Mouse (Mus musculus) hindbrain, embryonic 12.5 days (tissue): ENCODE results near the gene Bmper. TPM values are rescaled to one million over a fixed set of nuclear protein-coding genes. Genes with fewer than 3 reads are reported as not detected.

ENCODE experiments used
- ATAC-seq: fragments of 200-750 bp; cut with Nextera tagmentation; 2 replicates; pipeline ENCODE4 v1.8.0; 2017; ENCODE audit warnings: moderate TSS enrichment; ENCODE audit not compliant: low FRiP score
- H3K27ac ChIP-seq: fragments of 300-500 bp; sonication (generic); 2 replicates; pipeline ENCODE4 v1.5.1; 2016; ENCODE audit warnings: mild to moderate bottlenecking
- H3K27me3 ChIP-seq: fragments of 300-500 bp; sonication (generic); 2 replicates; pipeline ENCODE4 v1.6.1; 2016; ENCODE audit warnings: mild to moderate bottlenecking
- H3K36me3 ChIP-seq: fragments of 300-500 bp; sonication (generic); 2 replicates; pipeline ENCODE4 v1.6.1; 2016; ENCODE audit warnings: mild to moderate bottlenecking
- H3K4me1 ChIP-seq: fragments of 300-500 bp; sonication (generic); 2 replicates; pipeline ENCODE4 v1.6.1; 2016
- H3K4me2 ChIP-seq: fragments of 300-500 bp; sonication (generic); replicated peaks from 2 replicates; pipeline ENCODE4 v1.6.1; 2016; ENCODE audit warnings: mild to moderate bottlenecking
- H3K4me3 ChIP-seq: fragments of 300-500 bp; sonication (generic); 2 replicates; pipeline ENCODE4 v1.5.1; 2016; ENCODE audit warnings: mild to moderate bottlenecking
- H3K9ac ChIP-seq: fragments of 300-500 bp; sonication (generic); 2 replicates; pipeline ENCODE4 v1.6.1; 2016; ENCODE audit warnings: mild to moderate bottlenecking, moderate library complexity
- H3K9me3 ChIP-seq: fragments of 300-500 bp; sonication (generic); replicated peaks from 2 replicates; pipeline ENCODE4 v1.6.1; 2016; ENCODE audit warnings: mild to moderate bottlenecking
- WGBS: fragments of 180-500 bp; shearing (Covaris S2); methylation state at CpG from one replicate; pipeline ENCODE4 v1.1.7; 2016; 5-methylcytosine and 5-hydroxymethylcytosine counted together
- polyA plus RNA-seq: library from polyadenylated mRNA; unstranded; fragments of >200 nt; fragmentation: Nextera tagmentation; extraction: Ambion mirVana; gene quantifications from 2 replicates; pipeline ENCODE4 v1.2.1, GENCODE M21; 2016

Bmper gene
- polyA plus RNA-seq, result 9.7 and 11.1 TPM in 2 replicates

- Histone ChIP-seq H3K36me3 (no peaks in the 10 kb centered on the region), H3K27me3 (peaks cover 49% of the 10 kb centered on the region), H3K4me3 (peak within 1 kb of the TSS; percentile 57), H3K9ac (peak within 1 kb of the TSS; percentile 81), H3K27ac (peak within 1 kb of the TSS; percentile 83), H3K4me2 (peak within 1 kb of the TSS; percentile 90), H3K4me1 (peaks cover 9% of the 10 kb centered on the region), H3K9me3 (no peaks in the 10 kb centered on the region)
- WGBS, result under 1% methylated on average over 72 of the region's 86 CpGs
- ATAC-seq, result peak; percentile 89
These were observed at the start of gene Bmper for GRCm38 (mm10) chr9:23222841-23223548. Gene Bmper, plus strand, starts transcription at chr9:23223076.

- Histone ChIP-seq H3K4me1 (no peaks in the 10 kb centered on the region), H3K4me2 (no peak overlapping the region), H3K27me3 (no peaks in the 10 kb centered on the region), H3K9me3 (no peaks in the 10 kb centered on the region), H3K36me3 (no peaks in the 10 kb centered on the region), H3K9ac (no peak overlapping the region), H3K4me3 (no peak overlapping the region), H3K27ac (no peak overlapping the region)
- ATAC-seq, result no peak
- WGBS, result 84% methylated on average over 4 of the region's 4 CpGs
These were observed 45.4 kb upstream of the Bmper start for GRCm38 (mm10) chr9:23177476-23177875.

GRCm38 (mm10) chr9:23187181-23187580 lies 35.7 kb upstream of the Bmper start:
- no peaks in the 10 kb centered on the region for H3K36me3 ChIP-seq
- H3K9me3 ChIP-seq, result no peaks in the 10 kb centered on the region
- ATAC-seq, result no peak
- H3K4me2 ChIP-seq, result no peak overlapping the region
- 84% methylated on average over 4 of the region's 4 CpGs for WGBS
- no peaks in the 10 kb centered on the region for H3K4me1 ChIP-seq
- no peak overlapping the region for H3K9ac ChIP-seq
- no peaks in the 10 kb centered on the region for H3K27me3 ChIP-seq
- H3K27ac ChIP-seq, result no peak overlapping the region
- no peak overlapping the region for H3K4me3 ChIP-seq

GRCm38 (mm10) chr9:23188136-23188535 lies 34.7 kb upstream of the Bmper start:
- no peak overlapping the region for H3K27ac ChIP-seq
- H3K9me3 ChIP-seq, result no peaks in the 10 kb centered on the region
- 71% methylated on average over 4 of the region's 4 CpGs for WGBS
- no peaks in the 10 kb centered on the region for H3K27me3 ChIP-seq
- no peaks in the 10 kb centered on the region for H3K4me1 ChIP-seq
- no peak overlapping the region for H3K4me3 ChIP-seq
- no peak for ATAC-seq
- H3K4me2 ChIP-seq, result no peak overlapping the region
- H3K36me3 ChIP-seq, result no peaks in the 10 kb centered on the region
- no peak overlapping the region for H3K9ac ChIP-seq

- no peak overlapping the region for H3K9ac ChIP-seq
- no peaks in the 10 kb centered on the region for H3K27me3 ChIP-seq
- WGBS, result 73% methylated on average over 1 of the region's 1 CpGs
- H3K27ac ChIP-seq, result no peak overlapping the region
- no peaks in the 10 kb centered on the region for H3K4me1 ChIP-seq
- no peaks in the 10 kb centered on the region for H3K9me3 ChIP-seq
- no peaks in the 10 kb centered on the region for H3K36me3 ChIP-seq
- ATAC-seq, result no peak
- no peak overlapping the region for H3K4me3 ChIP-seq
- H3K4me2 ChIP-seq, result no peak overlapping the region
These were observed 31.9 kb upstream of the Bmper start for GRCm38 (mm10) chr9:23190950-23191349.

GRCm38 (mm10) chr9:23191431-23191830 lies 31.4 kb upstream of the Bmper start:
- 95% methylated on average over 2 of the region's 2 CpGs for WGBS
- no peaks in the 10 kb centered on the region for H3K9me3 ChIP-seq
- ATAC-seq, result no peak

GRCm38 (mm10) chr9:23192567-23193331 lies 30.1 kb upstream of the Bmper start:
- no peaks in the 10 kb centered on the region for H3K9me3 ChIP-seq
- ATAC-seq, result no peak
- no peaks in the 10 kb centered on the region for H3K36me3 ChIP-seq
- no peak overlapping the region for H3K4me2 ChIP-seq
- no peaks in the 10 kb centered on the region for H3K4me1 ChIP-seq
- WGBS, result 85% methylated on average over 3 of the region's 3 CpGs
- no peak overlapping the region for H3K4me3 ChIP-seq
- H3K27ac ChIP-seq, result no peak overlapping the region
- no peak overlapping the region for H3K9ac ChIP-seq
- H3K27me3 ChIP-seq, result no peaks in the 10 kb centered on the region

More at GRCm38 (mm10) chr9:23191431-23191830, 31.4 kb upstream of the Bmper start:
- Histone ChIP-seq H3K27me3 (no peaks in the 10 kb centered on the region), H3K9ac (no peak overlapping the region), H3K4me3 (no peak overlapping the region), H3K36me3 (no peaks in the 10 kb centered on the region), H3K4me1 (no peaks in the 10 kb centered on the region), H3K4me2 (no peak overlapping the region), H3K27ac (no peak overlapping the region)

GRCm38 (mm10) chr9:23198996-23199395 lies 23.9 kb upstream of the Bmper start:
- Histone ChIP-seq H3K4me1 (no peaks in the 10 kb centered on the region), H3K27ac (no peak overlapping the region), H3K27me3 (0 out of 2 replicates have a peak, but pooled peaks cover 5% of the 10 kb centered on the region), H3K4me2 (no peak overlapping the region), H3K4me3 (no peak overlapping the region), H3K9ac (no peak overlapping the region), H3K9me3 (no peaks in the 10 kb centered on the region), H3K36me3 (no peaks in the 10 kb centered on the region)
- 92% methylated on average over 4 of the region's 4 CpGs for WGBS
- ATAC-seq, result no peak

GRCm38 (mm10) chr9:23199841-23200240 lies 23.0 kb upstream of the Bmper start:
- H3K36me3 ChIP-seq, result no peaks in the 10 kb centered on the region
- 88% methylated on average over 1 of the region's 1 CpGs for WGBS
- H3K4me2 ChIP-seq, result no peak overlapping the region
- no peak overlapping the region for H3K9ac ChIP-seq
- ATAC-seq, result no peak
- no peak overlapping the region for H3K4me3 ChIP-seq
- 0 out of 2 replicates have a peak, but pooled peaks cover 5% of the 10 kb centered on the region for H3K27me3 ChIP-seq
- H3K9me3 ChIP-seq, result no peaks in the 10 kb centered on the region
- H3K27ac ChIP-seq, result no peak overlapping the region
- H3K4me1 ChIP-seq, result peaks cover 6% of the 10 kb centered on the region

- Histone ChIP-seq H3K9me3 (no peaks in the 10 kb centered on the region), H3K27me3 (0 out of 2 replicates have a peak, but pooled peaks cover 5% of the 10 kb centered on the region), H3K27ac (no peak overlapping the region), H3K36me3 (no peaks in the 10 kb centered on the region), H3K4me3 (no peak overlapping the region), H3K4me1 (peaks cover 13% of the 10 kb centered on the region), H3K4me2 (no peak overlapping the region), H3K9ac (no peak overlapping the region)
- ATAC-seq, result no peak
- 70% methylated on average over 4 of the region's 4 CpGs for WGBS
These were observed 22.0 kb upstream of the Bmper start for GRCm38 (mm10) chr9:23200828-23201227.

GRCm38 (mm10) chr9:23202431-23202830 lies 20.4 kb upstream of the Bmper start:
- H3K9me3 ChIP-seq, result no peaks in the 10 kb centered on the region
- H3K27me3 ChIP-seq, result 0 out of 2 replicates have a peak, but pooled peaks cover 5% of the 10 kb centered on the region
- H3K4me1 ChIP-seq, result peaks cover 13% of the 10 kb centered on the region
- no peak overlapping the region for H3K9ac ChIP-seq
- H3K4me2 ChIP-seq, result no peak overlapping the region
- no peaks in the 10 kb centered on the region for H3K36me3 ChIP-seq
- 77% methylated on average over 4 of the region's 4 CpGs for WGBS
- no peak overlapping the region for H3K27ac ChIP-seq
- ATAC-seq, result no peak
- H3K4me3 ChIP-seq, result no peak overlapping the region
